Mouse (Mus musculus) megakaryocyte progenitor cell, adult 5-6 weeks (primary cell): ENCODE data around the gene Rps17. TPM values are rescaled to one million over a fixed set of nuclear protein-coding genes. Genes with fewer than 3 reads are reported as not detected.

ENCODE experiments used
- ATAC-seq: replicated peaks from 2 replicates; pipeline ENCODE4 v1.8.0; 2016; ENCODE audit warnings: mild to moderate bottlenecking, moderate TSS enrichment, inconsistent platforms; ENCODE audit not compliant: poor library complexity
- total RNA-seq, 2 experiments: library from RNA; stranded (forward) in 1 of 2; stranded (reverse) in 1 of 2; fragments of 157-497, 149-512 nt in 1 of 2; fragments of 200-1000 nt in 1 of 2; gene quantifications; 2 replicates each; pipeline versions ENCODE4 v1.2.3 to v1.2.4; 2015 to 2017

Gene Rps17
- total RNA-seq, 2 experiments from 2014 or later: 3,688 to 4,474 TPM

DNA sequence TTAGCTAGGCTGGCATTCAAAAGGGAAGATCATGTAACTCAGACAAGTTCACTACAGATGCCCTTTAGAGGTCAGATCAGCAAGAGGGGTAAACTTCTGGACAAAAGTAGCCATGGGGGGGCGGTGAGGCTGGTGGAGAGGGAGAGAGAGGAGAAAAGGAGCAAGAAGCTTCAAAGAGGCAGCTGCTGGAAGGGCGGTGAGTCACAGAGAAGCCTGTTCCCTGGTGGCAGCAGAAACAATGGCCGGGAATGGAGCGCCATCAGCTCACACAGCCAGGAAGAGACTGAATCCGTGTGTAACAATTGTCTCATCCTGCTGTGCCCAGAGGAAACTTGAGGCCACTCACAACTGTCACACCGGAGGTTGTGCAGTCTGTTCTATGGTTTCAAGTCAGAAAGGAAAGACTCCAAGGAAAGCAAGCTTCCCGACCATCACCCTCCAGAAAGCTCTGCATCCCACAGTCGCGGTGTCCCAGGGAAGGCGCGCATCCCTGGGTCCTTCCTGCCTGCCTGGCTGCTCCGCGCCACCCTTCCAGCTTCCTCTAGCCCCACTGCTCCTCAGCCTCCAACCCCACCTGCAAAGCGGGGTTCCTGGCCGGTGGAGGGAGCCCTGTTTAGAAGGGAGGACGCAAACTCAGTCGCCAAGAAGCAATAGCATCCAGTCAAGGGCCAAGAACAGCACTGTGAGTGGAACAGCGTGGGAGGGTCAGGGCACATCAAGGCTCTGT, 9.2 kb downstream of the Rps17 start:
- no peak for ATAC-seq

DNA sequence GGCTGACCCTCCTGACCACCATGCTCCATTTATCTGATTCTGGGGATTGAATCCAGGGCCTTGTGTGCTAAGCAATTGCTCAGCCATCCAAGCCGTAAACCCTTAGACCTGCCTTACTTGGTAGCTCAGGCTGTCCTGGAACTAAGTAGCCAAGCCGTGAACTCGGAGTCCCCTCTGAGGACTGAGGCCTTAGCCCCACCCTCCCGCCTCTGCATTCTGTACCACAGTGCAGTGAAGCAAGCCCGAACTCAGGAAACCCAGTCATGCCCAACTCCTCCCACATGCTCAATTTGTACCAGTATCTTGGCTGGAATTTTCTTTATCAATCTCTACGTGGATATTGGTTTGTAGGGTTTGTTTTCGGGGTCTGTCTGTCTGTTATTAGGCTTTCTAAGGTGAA, 13.2 kb downstream of the Rps17 start:
- no peak for ATAC-seq

GRCm38 (mm10) chr7:81330767-81331166, 14.3 kb downstream of the Rps17 start:
- no peak for ATAC-seq

DNA sequence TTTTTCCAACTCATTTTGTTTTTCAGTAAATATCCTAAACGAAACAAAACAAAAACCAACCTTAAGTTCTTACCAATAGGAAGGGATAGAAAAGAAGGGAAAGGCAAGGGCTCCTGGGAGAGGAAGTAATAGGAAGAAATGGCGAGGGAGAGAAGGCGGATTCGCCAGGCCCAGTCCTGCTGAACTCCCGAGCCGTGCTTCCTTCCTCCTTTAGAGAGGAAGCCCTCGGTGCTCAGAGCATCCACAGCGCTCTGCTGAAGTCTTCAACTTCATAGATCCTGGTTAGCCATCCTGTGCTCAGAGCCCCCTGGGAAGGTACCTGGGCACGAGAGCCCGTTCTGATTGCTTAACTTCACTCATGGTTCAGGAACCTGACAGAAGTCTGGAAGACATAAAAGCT, 17.4 kb downstream of the Rps17 start:
- 0 out of 2 replicates have a peak, but pooled peaks have one; percentile 31 for ATAC-seq

DNA sequence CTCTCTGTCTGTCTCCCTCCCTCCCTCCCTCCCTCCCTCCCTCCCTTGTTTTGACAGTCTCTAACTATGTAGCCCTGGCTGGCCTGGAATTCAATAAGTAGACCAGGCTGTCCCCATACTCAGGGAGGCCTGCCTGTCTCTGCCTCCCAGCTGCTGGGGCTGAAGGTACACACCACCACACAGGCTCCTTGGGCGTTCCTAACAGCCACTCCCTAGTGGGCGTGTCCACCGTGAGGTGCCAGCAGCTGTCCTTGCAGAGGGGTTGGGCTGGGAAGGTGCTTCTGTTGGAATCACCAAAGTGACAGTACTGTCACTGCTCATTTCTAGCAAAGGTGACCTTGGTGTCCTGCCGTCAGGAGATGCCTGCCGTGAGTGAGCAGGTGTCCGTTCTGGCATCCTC, 18.2 kb downstream of the Rps17 start:
- peak; percentile 64 for ATAC-seq

DNA sequence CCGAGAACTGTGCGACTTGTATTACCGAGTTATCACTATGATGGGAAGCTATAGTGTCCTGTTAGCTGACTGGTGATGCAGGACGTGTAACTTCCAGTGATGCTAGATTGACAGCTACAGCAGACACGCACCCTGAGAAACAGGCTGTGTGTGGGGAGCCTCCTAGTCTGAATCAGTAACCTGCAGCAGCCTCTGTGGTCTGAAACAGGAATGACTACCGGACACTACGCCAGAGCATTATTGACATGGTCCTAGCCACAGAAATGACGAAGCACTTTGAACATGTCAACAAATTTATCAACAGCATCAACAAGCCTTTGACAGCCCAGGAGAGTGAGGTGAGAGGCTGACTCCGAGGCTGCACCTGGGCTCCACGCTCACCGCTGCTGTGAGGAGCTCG, 19.0 kb downstream of the Rps17 start:
- no peak for ATAC-seq

DNA sequence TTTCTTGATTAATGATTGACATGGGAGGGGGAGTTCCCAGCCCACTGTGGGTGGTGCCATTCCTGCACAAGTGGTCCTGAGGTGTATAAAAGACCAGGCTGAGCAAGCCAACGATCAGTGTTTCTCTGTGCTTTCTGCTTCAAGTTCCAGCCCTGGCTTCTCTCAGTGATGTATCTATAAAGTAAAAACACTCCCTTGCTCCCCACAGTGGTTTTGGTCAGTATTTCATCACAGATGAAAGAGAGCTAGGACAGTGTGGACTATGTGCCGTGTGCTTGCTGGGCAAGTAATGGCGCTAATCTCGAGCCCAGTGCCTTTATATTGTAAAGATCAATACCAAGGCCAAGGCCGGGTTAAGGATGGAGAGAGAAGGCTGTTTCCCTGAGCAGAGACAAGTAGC, 23.3 kb downstream of the Rps17 start:
- ATAC-seq: no peak

- ATAC-seq: peak; percentile 90
These were observed 25.3 kb downstream of the Rps17 start for GRCm38 (mm10) chr7:81319749-81320148.

DNA sequence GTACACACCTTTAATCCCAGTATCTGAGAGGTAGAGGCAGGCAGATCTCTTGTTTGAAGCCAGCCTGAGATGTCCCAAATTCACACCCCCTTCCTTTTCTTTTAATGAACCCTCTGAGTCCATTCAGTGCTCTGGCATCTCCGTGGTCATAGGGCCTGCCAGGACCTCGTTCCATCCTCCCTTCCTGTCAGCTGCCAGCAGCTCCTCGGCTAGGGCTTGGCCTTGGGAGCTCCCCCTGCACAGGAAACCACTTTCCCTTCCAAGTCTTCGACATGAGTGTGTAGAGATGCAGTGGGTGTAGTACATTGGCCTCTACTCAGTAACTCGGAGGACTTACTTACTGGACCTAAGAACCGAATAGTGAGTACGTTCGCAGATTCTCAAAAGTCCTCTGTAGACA, 29.5 kb downstream of the Rps17 start:
- no peak for ATAC-seq

DNA sequence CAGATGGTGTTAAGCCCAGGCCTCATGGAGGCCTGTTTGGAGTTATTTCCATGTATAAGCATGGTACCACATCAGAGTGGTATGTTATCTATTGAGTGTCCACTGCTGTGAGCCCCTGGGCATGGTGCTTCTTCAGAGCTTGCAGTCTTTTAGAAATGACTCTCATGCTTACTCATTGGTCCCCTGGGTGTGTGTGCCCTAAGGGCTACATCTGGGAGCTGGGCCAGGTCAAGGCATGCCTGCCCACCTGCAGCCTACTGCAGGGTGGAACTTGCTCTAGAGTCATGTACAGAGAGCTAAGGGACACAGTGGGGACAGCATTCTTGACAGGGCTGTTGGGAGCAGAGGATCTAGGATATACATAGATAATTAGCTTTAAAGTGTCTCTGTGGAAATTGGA, 33.5 kb downstream of the Rps17 start:
- ATAC-seq: no peak

GRCm38 (mm10) chr7:81311130-81311529, 33.9 kb downstream of the Rps17 start:
- ATAC-seq: no peak

- no peak for ATAC-seq
These were observed 35.8 kb downstream of the Rps17 start for GRCm38 (mm10) chr7:81309247-81309646.

- ATAC-seq: no peak
These were observed 37.3 kb downstream of the Rps17 start for GRCm38 (mm10) chr7:81307735-81308134.

GRCm38 (mm10) chr7:81304675-81305074, 40.4 kb downstream of the Rps17 start:
- no peak for ATAC-seq

DNA sequence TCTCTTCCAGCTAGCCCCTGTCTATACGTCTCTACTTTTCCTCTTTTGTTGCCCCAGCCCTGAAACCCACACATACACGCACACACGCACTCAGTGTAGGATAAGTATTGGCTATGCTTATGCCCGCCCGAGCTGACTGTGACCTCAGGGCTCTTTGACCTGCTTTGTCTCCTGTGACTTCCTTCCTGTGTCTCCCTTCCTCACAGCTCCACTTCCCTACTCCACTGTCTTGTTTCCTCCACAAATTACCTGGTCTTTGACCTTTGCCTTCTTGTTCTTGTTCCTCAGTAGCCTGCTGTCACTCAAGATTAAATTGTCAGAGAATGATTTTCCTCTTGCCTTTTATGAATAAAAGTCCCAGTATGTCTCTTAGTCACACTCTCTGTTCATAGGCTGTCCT, 41.0 kb downstream of the Rps17 start:
- ATAC-seq: no peak

GRCm38 (mm10) chr7:81303682-81304081, 41.4 kb downstream of the Rps17 start:
- no peak; the same call in 1 of the 2 replicates for ATAC-seq

- no peak for ATAC-seq
These were observed 43.7 kb downstream of the Rps17 start for GRCm38 (mm10) chr7:81301323-81301722.

DNA sequence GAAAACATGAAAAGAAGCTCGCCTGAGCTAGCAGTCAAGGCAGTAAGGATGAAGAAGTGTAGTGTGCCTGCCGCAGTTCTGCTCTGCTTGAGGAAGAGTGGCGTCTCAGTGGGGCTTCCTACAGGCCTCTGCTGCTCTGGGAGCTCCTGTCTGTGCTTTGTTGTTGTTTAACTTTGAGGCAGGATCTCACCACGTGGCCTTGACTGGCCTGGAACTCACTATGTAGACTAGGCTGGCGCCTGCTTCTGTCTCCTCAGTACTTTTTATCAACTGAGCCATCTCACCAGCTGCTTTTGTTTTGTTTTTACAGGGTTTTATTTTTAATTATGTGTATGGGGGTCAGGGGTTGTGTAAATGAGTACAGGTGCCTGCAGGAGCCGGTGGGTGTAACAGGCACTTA, 46.8 kb downstream of the Rps17 start:
- ATAC-seq: no peak

- ATAC-seq: peak; percentile 57; the same call in 1 of the 2 replicates
These were observed 49.9 kb downstream of the Rps17 start for GRCm38 (mm10) chr7:81295169-81295568.
